Mouse (Mus musculus): ENCODE measurements around the gene Dap. TPM values are rescaled to one million over a fixed set of nuclear protein-coding genes. Genes with fewer than 3 reads are reported as not detected.

Dap gene
- total RNA-seq (2021): 66.7 and 81.4 TPM in 2 replicates
- long read RNA-seq, experiment 1, transcript Dap-201 (4 exons, 1,555 nt): major isoform, 175 of 179 reads
- long read RNA-seq, experiment 1, partial matches to known transcripts: 0 of 179 reads
- long read RNA-seq, experiment 1, other reads (novel, unspliced or antisense): 4 of 179 reads
- long read RNA-seq, experiment 2, transcript Dap-201 (4 exons, 1,555 nt): major isoform, 131 of 139 reads
- long read RNA-seq, experiment 2, partial matches to known transcripts: 1 of 139 reads
- long read RNA-seq, experiment 2, other reads (novel, unspliced or antisense): 7 of 139 reads

DNA sequence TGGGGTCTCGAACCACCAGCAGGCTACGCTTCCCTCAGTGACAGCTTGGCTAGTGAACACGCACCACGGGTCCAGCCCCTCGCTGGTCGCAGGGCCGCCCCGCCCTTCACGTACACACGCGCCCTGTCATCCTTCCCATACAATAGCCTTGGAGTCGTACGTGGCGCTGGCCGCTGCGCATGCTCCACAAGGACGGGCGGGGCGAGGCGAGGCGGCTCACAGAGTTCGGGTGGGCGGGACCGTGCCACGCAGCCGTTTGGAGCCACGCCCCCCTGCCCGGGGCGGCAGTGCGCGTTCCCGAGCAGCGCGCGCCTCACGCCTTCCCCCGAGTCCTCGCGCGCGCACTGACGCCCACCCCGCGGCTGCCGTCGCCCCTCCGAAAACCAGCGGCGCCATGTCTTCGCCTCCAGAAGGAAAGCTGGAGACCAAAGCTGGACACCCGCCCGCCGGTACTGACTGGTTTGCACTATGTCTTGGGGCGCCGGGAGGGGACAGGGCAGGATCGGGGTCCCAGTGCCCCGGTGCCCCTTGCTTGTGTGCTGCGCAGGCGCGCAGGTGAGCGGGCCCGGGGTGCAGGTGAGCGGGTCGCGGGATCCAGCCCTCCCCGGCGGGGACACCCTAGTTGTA is at the start of gene Dap:
Gene Dap, plus strand, starts transcription at position 180 of the 627 bp plus-strand sequence.
- peak; percentile 99 for DNase-seq

DNA sequence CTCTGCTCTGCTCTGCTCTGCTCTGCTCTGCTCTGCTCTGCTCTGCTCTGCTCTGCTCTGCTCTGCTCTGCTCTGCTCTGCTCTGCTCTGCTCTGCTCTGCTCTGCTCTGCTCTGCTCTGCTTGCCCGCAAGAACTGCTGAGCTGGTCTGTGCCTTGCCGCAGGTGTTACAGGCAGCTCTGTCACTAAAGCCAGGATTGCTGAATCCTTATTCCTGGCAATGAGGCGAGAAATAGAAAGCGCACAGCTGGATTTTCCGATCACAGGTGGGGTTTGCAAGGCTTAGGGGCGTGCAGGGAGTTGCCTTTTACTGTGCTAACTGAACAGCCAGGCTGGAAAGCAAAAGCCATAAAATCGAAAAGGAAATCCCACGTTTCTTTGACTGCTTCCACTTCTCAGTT is 47.5 kb upstream of the Dap start:
- no peak for DNase-seq

DNA sequence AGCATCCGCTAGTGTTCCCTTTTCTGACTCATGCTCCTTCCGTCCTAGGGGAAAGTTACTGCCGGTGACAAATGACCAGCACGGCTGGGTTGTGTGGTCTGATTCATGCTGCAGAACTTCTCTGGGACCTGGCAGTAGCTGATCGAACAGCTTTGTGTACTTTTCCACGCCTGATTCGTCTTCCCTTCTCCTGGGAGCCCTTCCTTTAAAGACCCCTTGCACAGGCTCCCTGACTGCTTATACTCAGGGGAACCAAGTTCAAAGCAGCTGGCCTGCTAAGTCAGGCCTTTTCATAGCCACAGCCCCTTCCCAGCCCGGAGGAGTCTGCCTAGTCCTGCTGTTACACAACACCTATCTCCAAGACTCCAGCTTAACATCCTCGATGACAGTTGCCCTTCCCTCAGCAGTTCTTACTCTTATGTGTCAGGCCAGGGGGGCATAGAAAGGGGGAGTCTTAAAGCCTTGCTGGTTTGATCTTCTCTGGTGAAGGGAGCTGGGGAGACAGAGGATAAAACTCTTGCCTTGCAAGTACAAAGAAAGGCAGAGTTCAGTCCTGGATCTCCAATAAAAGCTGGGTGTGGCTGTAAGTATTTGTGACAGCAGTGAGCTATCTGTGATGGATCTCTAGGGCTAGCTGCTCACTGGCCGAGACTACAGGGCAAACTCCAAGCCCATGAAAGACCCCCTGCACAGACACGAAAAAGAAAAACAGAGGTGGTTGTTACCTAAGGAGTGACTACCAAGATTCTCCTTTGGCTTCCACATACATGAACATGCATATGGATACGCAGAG is 39.3 kb upstream of the Dap start:
- peak; percentile 70 for DNase-seq

GRCm38 (mm10) chr15:31185506-31185905 is 38.6 kb upstream of the Dap start:
- DNase-seq: no peak

GRCm38 (mm10) chr15:31186371-31186901 is 37.7 kb upstream of the Dap start:
- no peak for DNase-seq

GRCm38 (mm10) chr15:31192563-31192962 is 31.6 kb upstream of the Dap start:
- DNase-seq: no peak

GRCm38 (mm10) chr15:31195776-31196175 is 28.3 kb upstream of the Dap start:
- no peak for DNase-seq

DNA sequence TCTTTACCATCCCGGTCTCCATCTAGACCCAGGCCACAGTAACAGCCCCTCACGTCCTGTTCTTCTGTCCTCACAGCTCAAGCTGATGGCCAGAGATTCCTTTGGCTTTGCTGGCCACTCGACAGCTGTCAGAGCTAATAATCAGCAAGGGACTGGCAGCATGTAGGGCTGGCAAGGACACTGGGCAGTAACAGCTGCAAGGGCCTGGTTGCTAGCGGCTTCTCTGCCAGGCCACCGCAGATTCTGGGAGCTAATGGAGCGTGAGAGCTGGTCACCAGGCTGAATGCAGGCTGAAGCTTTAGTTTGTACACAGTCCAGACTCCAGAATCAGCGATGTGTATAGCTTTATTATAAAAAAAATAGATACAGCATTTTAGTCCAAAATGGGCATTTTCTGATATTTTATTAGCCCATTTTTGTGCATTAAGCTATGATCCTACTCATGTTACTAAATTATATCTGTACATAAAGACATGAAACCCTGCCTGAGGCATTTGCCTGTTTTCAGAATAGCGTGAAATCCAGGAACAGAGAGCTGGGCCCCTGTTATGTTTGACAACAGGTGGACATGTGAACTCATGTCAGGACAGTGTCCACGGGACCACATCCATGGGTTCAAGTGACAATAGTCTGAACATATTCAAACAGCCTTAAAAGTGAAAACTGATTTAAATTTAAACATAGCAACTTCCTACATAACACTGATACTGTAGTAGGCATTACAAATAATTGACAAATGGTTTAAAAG is 16.6 kb upstream of the Dap start:
- no peak for DNase-seq

DNA sequence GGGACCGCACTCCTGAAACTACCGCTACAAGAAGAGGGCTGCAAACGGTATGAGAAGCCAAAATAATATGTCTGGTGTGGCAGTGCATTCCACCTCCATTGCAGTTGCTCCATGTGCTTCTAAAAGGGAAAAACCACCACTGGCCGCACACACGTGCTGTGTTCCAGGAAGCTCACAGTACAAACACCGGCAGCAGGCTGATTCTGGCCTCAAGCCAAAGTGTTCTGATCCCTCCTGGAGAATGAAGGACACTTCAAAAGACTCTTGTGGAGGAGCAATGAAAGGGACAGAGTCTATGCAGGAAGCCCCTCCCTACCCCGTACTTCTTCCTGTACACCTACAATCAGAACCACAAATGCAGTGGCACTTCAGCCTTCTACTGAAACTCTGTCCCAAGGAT is 12.2 kb upstream of the Dap start:
- DNase-seq: peak; percentile 57

DNA sequence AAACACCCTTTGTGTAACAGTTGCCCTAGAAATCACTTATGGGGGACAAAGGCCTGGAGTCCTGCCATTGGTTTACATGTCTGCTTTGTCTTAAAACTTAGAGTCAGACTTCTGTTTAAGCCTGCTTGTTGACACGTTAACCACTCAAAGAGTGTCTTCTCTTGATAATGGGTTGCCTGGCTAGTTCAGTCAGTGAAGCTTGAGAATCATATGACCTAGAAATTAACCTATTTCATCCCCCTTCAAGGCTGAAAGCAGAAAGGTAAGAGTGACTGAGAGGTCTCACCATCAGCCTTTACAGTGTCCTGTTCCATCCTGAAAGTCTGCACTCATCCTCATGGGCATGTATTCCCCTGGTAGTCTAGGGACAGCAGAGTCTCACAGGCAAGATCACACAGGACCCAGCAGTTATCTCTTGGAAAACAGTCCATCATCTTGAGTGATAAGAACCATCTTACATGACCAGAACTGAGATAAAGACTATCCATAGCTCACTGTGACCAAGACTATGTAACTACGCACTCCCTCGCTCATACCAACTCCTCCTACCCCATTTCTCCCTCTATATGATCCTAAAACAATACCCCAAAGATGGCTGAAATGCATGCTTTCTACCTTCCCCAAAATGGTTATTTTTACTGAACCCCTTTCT is 10.4 kb upstream of the Dap start:
- no peak for DNase-seq

DNA sequence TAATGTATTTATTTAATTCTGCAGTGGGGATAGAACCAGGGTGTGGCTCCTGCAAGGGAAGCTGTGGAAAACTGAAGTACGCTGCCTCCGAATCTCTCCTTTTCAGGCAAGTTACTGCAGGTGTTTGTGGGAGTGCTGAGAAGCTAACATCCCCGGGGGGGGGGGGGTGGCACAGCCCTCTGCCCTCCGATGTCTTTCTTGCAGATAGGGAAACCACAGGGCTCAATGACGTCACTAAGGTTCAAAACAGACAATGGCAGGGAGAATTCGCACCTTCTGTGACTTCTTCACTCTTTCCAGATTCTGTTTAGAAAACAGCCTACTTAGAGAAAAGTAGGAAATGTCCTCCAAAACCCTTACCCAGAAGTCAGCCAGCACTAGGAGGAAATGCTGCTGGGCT is 1.9 kb upstream of the Dap start:
- no peak for DNase-seq

GRCm38 (mm10) chr15:31223596-31224134 is 449 bp upstream of the Dap start:
- DNase-seq: no peak

DNA sequence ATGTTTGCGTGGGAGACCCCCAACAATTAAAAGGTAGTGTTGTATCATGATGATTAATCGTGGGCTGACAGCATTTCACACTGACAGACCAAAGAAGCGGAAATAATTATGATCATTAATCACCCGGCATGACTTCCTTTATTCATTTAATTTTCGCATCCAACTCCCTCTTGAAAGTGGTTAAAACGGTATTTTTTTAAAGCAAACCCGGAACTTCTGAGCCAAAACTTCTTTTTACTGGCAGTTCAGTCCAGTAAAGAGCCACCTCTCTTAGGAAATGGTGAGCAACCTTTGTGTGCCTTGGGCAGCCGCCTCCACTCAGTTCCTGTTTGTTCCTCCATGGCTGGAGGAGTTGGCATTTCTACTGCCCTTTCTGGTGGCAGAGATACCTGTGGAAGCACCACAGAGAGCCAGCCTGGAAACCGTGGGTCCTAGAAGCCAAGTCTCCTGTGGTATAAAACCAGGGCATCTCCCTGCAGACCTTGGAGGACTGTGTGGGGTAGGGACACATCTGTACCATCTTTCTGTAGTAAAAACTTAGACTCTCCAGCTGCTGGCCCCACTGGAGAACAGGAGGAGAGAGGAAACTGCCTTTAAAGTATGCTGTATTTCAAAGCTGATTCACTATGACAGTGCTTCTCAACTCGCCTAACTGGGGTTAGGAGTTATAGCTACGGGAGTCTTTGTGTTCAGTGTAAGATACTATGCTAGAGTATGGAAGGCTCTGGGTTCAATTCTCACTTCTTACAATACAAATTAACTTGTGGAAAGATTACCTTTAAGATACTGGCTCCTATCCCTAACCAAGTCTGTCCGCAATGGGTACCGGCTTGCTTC is 910 bp downstream of the Dap start:
- peak; percentile 61 for DNase-seq

GRCm38 (mm10) chr15:31225643-31226325 is 1.7 kb downstream of the Dap start:
- DNase-seq: no peak

GRCm38 (mm10) chr15:31226464-31226863 is 2.4 kb downstream of the Dap start:
- DNase-seq: peak; percentile 28

DNA sequence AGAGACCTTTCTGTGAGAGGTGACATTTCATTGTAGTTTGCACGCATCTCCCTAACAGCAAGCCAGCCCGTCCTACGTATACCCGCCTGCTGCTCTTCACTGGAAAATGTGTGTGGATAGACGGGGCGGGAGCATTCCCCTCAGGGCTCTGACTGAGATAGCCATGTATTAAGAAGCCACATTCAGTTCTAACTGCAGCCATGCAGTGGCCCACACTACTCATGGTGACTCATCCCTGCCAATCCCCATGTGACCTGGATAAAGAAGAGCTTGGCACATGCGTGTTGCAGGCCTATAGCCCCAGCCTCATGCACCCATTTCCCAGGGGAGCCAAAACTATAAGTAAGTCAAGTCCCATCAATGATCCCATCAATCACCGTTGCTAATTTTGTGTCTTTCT is 3.7 kb downstream of the Dap start:
- DNase-seq: peak; percentile 22

GRCm38 (mm10) chr15:31233006-31233405 is 8.9 kb downstream of the Dap start:
- no peak for DNase-seq

GRCm38 (mm10) chr15:31235794-31236548 is 11.9 kb downstream of the Dap start:
- no peak for DNase-seq

GRCm38 (mm10) chr15:31236549-31236907 is 12.4 kb downstream of the Dap start:
- no peak for DNase-seq
